Mouse (Mus musculus) right cerebral cortex, postnatal 4 days (tissue): Measurements from ENCODE around the gene Myo3b.

Experiments used
- DNase-seq: peaks from one replicate; pipeline ENCODE4 v3.0.0-alpha.2; 2022

Gene Myo3b

DNA sequence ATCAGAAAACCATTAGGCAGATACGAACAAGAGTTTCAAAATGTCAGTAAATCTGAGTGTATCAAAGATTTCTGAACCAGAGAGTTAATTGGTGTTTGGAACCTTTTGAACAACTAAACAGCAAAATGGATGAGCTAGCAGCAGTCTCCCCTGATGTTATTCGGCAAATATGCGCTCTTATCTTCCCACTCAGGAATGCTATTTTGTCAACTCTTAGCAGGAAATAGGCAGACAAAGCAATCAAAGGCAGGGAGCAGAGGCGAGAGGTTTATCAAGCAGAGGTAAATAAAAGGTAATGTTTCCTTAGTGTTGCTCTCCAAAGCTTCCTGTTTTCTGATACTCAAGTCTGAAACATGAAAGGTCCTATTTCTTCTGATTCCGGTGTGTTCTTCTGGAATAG, 252.1 kb downstream of the Myo3b start:
- DNase-seq = no peak

DNA sequence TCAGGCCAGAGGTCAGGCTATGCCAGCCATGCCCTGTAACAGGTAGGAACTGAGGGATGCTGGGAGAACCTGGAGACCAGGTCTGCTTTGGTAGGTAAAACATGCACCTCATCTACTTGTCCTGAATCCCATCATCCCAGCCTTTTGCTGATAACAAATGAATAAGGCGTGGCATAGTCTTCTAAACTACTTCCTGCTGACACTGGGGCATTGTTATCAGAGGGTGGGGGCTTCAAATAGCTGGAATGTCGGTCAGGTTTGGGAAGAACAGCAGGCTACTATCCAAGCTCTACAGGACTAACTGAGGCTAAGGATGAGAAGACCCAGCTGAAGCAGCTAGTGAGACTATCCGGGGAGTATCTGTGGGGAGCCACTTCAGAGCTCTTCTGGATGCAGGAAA, 253.8 kb downstream of the Myo3b start:
- no peak for DNase-seq

DNA sequence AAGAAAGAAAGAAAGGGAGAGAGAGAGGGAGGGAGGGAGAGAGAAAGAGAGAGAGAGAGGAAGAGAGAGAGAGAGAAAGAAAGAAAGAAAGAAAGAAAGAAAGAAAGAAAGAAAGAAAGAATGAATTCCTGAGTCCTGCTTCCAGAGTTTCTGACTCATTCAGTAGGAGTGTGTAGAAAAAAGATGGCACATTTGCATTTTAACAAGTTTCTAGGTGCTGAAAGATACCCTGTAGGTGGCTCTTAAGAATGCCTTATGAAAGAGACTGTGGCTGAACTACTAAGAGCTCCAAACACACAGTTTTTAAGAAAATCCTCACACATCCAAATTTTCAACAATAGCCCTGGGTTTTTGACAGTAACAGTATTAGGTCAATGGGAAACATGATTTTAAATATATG, 264.0 kb downstream of the Myo3b start:
- no peak for DNase-seq

DNA sequence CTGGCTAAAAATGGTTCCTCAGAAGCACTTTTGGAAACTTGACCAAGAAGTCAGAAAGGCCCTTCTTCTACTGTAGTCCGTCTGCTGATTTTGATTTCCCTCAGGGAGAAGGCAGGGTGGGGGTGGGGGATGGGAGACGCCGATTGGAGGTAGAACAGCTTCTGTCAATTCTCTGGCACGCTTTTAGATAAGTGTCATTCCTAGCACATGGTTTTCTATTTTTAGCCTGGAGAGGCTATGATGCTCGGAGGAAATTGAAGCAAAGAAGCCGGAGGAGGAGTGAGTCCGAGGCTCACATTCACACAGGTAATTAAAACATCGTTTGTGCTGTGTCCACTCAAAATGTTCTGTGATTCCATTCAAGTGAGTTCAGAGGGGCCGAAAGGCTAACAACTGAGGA, 276.2 kb downstream of the Myo3b start:
- no peak for DNase-seq

DNA sequence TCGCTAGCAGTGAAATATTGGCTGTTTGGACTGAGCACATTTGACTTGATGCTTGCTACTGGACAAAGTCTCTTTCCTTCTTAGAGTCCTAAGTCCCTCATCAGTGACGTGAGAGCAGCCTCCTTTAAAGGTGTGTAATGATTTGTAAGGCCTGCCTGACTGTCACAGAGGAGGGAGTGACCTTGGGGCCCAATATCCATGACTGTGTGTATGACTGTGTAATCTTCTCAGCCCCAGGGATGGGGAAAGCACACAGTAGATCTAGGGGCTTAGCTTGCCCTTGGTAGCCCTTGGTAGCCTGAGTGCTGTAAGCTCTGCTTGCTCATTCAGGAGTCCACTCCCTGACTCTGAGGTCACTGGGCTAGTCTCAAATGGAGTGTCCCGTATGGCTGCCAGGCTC, 276.8 kb downstream of the Myo3b start:
- DNase-seq = no peak

DNA sequence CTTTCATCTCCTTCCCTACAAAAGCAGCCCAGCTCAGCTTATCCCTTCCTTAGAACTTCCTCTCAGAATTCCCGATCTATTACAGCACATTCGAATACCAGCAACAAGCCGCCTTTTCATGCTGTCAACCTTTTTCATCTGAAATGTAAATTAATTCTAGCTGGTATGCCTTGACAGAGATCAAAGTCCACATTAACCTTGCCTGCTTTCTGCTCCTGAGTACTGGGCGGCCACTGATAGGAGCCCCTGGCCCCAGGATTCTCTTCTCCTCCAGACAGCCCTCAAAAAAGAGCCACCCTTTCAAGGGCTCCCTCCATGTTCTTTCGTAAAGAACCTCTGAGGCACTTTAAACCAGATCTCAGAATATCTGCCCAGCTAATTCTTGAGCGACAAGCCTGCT, 278.9 kb downstream of the Myo3b start:
- no peak for DNase-seq

DNA sequence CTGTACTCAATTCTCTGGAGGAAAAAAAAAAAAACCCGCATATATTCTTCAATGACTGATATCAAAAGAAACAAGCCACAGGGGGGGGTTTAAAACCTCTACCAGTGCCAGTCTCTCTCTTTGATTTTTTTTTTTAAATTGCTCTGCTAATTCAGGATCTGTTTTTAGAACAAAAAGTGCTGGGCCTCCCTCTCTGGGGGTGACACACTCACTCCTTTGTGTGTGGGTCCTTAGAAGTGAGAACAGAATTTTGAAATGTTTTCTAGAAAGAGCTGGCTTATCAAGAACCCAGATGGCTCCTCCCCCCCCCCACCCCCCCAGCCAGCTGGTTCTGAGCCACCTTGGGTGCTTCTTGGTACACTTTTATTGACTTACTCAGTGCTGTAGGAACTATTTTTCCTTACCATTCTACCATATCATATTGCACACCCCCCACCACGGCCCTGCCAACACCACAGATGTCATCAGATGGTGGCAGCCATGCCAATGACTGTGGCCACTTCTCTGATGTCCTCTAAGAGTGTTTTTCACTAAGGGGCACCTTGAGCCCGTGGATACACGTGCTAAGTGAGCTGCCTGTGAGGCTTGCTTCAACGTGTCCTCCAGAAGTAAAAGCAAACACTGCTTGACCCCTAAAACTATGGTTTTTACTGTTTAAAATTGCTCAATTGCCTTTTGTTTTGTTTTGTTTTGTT, 280.1 kb downstream of the Myo3b start:
- no peak for DNase-seq

DNA sequence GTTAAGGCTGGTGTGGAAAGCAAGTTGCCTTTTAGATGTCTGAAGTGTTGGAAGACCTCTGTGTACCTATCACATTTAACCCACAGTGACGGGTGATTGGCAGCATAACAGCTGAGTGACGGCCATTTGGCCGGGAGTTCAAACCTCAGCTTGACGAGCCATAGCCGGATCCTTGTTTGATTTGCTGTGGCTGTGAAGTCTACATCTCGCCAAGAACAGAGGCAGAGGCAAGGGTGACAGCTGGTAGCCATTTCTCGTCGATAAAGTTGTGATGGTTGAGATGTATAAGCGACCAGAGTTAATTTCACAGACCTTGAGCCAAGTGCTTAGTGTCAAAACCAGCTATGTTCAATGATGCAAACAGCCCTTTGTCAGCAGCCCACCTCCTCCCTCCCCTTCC, 283.8 kb downstream of the Myo3b start:
- DNase-seq = no peak

DNA sequence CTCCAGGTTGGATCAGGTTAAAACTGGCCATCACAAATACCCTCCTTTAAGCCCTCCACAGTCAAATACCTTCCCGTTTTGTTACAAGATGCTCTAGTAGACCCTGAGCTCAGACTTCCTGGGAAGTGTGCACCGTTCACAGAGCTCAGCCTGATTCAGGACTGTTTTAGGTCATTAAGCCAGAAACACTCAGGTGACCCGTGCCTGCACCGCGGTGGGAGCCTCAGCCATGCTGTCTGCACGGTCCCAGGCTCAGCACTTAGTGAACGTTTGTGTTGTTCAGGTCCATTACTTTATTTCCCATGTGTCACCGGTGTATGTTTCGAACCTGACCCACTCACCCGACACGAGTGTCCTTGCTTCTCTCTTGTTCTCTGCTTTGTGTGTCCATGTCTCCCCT, 288.7 kb downstream of the Myo3b start:
- no peak for DNase-seq

DNA sequence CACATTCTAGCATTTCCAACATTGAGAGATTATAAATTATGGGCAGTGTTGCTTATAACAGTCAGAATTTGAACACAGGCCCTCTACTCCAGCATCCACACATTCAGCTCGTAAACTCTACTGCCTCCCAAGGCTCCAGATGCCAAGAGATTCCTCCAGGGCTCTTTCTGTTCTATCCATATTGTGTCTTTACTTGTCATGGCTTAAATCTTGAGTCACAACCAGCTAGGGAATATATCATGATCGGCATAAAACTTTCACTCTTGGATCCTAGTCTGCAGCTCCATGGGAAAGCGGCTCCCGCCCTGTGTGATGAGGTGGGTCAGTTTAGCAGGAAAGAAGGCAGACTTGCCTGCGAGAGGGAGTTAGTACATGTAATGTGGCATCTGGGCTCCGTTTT, 294.0 kb downstream of the Myo3b start:
- no peak for DNase-seq

DNA sequence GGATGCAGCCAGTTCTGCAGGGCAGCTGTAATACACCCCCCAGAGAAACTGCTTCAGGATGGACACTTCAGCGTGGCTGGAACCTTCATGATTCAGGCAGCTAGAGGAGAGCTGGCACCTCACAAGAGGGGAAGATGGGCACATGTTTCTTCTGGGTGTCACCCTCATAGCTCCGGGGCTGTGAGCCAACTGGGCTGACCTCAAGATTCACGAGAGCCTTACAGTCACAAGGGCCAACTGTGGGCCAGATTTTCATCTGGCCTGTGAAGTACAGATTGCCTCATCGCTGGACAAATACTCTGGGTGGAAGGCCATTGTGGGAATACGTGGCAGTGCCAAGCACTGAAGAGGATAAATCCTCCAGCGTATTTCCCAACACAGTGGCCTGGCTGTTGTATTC, 294.6 kb downstream of the Myo3b start:
- no peak for DNase-seq

DNA sequence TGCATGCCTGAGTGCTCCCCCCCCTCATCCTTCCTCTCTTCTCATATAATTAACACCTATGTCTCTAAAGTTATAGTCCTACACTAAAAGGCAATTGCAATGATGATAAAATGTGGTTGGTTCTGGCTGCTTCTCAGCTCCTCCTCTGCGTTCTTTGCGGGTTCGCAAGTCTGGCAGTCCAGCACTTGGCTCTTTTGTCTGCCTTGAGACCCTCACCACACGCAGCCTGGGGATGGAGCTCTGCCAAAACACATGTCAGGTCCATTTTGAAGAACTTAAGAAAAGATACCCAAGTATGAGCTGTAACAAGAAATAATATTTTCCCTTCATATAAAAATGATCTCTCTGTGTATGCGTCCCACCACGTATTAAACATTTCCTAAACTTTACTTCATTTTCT, 297.6 kb downstream of the Myo3b start:
- no peak for DNase-seq

DNA sequence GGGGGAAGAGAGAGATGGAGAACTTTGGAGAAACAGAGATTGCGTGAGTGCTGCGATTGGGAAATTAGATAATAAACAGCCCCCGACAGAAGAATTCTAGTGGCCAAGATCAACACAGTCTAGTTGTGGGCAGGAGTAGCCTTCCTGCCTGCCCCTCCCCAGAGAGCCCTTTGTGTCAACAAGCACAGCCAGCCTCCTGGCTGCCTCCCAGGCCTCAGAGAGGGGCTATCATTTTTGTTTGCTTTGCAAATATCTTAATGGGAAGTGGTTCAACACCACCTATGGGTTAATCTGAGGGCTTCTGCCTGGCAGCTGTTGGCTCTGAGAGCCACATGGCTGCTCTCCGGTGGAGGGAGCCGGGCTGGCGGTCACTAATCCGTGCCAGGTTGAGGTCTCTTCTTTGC, 298.3 kb downstream of the Myo3b start:
- DNase-seq = no peak

DNA sequence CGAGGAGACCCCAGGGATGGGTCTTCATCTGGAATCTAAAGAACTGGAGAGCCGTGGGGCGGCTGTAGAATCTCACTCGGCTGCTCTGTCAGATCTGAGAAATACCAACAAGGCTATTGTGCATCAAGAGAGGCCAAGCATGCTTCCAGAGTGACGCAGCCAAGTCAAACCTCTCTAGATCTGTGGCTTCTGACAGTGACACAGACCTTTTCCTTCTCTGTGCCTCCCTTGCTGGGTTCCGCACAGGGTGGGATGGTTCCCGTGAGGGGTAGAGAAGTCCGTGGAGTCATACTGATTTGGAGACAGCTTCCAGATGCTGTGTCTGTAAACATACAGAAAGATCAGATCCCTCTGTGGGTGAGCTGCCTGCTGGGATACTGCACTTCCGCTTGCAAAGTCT, 298.9 kb downstream of the Myo3b start:
- no peak for DNase-seq

DNA sequence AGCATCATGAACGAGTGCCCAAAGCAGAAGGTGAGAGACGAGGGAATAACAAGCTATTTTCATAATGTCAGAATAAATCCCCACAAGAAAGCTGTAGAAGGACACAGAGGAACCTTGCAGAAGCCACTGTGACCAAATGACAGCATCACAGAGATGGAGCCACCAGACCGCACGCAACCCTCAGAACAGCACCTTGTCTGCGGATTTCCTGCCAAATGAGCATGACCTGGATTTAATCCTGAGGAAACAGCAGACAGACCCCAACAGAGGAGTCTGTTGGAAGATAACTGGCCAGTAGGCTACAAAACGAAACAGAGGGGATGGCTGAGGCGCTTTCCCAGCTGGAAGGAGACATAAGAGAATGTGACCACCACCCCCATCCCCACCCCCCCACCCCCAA, 300.1 kb downstream of the Myo3b start:
- no peak for DNase-seq

DNA sequence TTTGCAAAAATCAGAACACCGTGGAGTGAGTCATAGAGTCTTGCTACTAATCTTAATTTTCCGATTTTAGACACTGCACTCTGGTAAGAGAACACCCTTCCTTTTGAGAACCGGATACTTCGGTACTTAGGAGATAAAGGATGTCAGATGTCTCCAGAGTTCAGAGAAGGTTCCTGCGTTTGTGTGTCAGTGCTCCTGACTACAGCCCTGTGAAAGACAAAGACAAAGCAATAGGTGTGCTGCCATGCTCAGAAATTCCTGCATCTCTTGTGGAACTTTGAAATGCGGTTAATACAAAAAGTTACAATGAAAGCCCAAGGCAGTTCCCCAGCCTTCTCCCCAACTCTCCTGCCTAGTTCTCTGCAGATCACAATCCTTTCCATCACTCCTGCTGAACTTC, 300.6 kb downstream of the Myo3b start:
- no peak for DNase-seq

DNA sequence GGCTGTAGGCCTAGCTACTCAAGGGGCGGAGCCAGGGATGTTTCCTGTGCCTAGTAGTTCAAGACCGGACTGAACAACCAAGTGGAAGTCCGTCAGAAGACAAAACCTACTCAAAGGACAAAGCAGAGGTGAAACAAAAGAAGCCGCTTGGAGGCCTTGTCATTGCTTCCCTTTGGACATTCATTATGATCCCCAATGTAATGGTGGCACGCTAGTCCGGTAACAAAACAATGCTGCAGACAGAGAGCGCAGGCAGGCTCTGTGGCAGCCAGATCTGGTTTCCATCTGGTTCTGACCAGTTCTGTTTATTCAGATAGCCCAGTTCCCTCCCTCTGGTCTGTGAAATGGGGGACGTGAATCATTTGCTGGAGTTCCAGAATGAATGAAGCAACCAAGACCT, 301.3 kb downstream of the Myo3b start:
- no peak for DNase-seq

DNA sequence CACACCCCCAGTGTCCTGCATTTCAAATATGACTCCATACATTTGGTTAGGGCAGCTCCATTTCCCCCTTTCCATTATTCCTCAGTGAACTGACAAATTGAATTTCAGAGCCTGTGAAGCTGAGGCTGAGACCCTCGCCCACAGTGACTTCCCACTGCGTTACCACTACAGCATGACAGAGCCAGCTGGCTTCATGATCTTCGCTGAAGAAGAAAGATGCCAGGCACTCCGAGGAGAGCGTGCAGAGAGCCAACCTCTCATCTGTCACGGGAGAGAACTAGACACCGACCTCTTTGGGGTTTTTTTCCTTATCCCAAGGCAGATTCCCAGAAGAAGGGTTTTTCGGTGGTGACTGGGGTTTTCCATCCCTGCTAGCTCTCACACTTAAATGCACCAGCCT, 306.2 kb downstream of the Myo3b start:
- no peak for DNase-seq

DNA sequence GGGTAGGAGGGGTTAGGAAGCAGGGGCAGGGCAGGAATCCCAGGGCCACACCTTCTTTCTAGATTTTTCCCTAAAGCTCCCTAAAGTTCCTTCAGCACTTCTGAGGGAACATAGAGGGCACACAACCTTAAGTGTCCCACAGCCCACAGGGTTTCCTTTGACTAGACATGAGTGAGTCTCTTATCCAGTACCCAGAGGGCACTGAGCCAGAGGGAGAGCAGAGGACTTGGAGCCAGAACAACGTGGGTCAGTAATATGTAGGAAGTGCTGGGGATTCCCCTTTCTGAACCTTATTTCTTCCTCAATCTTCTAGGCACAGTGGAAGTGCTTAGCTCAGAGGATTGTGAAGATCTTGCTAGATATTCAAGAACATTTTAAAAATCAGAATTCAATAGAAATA, 308.6 kb downstream of the Myo3b start:
- DNase-seq = no peak

DNA sequence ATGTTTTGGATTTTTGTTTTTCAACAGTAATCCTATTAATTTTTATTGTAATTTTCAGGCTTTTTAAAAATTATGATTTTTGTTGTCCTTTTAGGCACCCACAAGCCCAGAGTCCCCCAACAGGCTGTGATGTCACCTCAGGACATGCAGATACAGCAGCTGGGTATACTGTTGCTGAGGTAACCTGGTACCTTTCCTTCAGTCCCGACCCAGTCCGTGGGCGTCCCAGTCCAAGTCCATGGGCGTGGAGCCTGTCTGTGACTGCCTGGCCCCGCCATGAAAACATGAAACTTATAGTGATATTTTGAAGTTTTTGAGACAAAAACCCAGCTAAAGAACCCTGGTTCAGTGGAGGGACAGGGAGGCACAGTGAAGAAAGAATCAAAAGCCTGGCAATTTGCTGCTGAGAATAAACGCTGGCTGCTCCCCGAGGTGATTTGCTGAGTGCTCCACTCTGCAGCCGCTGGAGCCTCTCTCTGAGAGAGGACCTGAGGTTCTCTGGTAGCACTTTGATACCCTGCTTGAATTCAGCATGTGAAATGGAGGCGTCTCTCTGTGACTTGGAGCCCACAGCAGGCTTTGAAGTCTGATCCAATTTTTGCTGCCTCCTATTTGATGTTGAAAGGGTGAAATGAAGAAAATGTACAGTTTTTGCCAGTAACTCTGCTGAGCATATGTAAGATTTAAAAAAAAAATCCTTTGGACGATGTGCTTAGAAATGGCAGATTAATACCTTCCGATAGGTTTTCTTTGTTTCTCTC, 310.0 kb downstream of the Myo3b start:
- DNase-seq = no peak

DNA sequence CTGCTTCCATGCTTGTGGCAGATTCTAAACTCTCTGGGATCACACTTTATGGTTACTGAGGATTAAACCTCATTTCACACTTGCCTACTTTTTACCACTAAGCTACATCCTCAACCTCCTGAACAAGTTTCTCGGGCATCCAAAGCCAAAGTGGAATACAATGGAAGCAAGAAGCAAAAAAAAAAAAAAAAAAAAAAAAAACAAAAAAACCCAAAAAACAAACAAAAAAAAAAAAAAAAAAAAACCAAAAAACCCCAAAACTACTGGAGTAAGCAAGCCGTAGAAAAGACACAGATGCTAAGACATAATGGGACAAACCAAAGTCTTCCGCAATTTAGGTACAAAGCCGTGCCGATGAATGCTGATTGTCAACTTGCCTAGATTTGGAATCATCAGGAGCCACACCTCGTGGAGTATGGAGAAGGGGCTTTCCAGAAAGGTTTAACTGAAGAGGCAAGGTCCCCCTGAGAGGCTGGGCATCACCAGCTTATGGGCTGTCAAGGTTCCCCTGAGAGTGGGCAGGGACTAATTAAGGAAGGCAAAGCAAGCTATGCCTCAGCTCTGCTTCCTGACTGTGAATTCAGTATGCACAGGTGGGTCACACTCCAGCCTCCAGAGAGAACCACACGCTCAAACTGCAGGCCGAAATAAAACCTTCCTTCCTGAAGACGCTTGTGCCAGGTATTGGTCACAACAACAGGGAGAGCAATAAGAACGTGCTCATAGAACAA, 313.7 kb downstream of the Myo3b start:
- no peak for DNase-seq

DNA sequence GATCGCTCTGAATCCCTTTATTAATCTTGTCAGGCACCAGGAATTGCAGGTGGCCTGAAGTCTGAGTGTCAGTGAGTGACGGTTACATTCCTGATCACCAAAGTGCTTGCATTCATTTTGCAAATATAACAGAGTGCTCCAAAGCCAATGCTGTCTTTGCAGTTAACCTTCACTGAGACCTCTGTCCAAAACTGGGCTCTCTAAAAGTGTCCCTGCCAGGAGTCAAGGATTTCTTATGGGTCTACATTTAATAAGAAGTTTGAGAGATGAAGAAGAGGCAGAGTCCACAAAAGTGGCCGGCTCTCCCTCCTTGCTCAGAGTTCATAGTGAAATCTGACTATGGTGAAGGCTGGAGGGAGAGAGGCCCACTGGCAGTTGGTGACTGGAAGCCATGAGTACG, 315.1 kb downstream of the Myo3b start:
- DNase-seq = no peak

DNA sequence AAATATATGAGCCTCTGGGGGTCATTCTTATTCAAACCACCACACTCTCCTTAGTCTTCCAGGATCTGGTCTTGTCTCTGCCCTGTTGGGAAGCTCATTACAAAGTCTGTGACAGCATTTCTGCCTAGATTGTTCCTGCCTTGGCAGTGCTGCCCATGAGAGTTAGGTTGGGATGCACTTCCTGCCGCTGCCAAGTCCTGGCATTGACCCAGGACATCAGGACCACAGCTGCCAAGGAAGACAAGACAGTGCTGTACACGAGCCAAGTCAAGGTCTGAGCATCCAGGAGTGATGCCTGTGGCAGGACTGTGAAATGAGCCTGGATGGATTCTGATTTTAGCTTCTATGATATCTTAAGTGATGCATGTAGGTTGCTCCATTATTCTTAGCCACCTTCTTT, 316.1 kb downstream of the Myo3b start:
- DNase-seq = no peak

DNA sequence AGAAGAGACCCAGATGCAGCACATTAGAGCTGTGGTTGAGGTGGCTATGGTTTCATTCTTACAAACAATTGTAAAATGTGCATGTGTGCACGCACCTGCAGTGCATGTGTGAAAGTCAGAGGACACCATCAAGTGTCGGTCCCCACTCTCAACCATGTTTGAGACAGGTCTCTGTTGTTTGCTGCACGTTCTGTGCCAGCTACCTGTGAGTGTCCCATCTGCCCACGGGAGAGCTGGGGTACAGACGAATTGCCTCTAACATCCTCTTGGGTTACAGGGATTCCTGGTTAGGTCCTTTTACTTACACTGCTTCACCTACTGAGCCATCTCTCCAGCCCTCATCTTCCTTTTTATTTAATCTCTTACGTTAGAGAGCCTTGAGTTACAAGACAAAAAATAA, 330.5 kb downstream of the Myo3b start:
- DNase-seq = no peak
